Mouse (Mus musculus): ENCODE measurements around the gene Sort1.

GRCm38 (mm10) chr3:108405536-108406305 lies 121.8 kb downstream of the Sort1 start:
- TF ChIP-seq CTCF (IDR thresholded peaks at IDR 0.05) (no peak), EP300 (IDR thresholded peaks at IDR 0.05) (no peak)

Measured in lung, postnatal 0 days (tissue).